In genomic region chr5:134098341-134098902, GRCm38 (mm10) we compare ENCODE assay signal across 8 mouse cellular contexts. TPM values are rescaled to one million over a fixed set of nuclear protein-coding genes. Genes with fewer than 3 reads are reported as not detected.
A peak's percentile ranks its signal among the peaks of the same experiment; 100 is the strongest.
DNase-seq lines count a peak whose midpoint lies in the region; ATAC-seq lines count a peak whose summit lies in the region.

No protein-coding gene starts in this region.

- no peaks in the 10 kb centered on the region for H3K27me3 ChIP-seq in heart, embryonic 13.5 days (replicated peaks)
- no peaks in the 10 kb centered on the region for H3K27me3 ChIP-seq in forebrain, embryonic 11.5 days (ENCODE audit: control insufficient read depth, insufficient read depth, low read length)
- H3K27me3 ChIP-seq in kidney, embryonic 15.5 days = no peaks in the 10 kb centered on the region
- no peaks in the 10 kb centered on the region for H3K27me3 ChIP-seq in midbrain, embryonic 16.5 days (ENCODE audit: control insufficient read depth, insufficient read depth, low read depth, low read length)

- peak overlapping the region; percentile 86 for H3K4me3 ChIP-seq in heart, embryonic 13.5 days
- peak overlapping the region; percentile 75 for H3K4me3 ChIP-seq in forebrain, embryonic 11.5 days (ENCODE audit: low read depth, low read length)
- H3K4me3 ChIP-seq in kidney, embryonic 15.5 days (replicated peaks) = peak overlapping the region; percentile 75
- H3K4me3 ChIP-seq in midbrain, embryonic 16.5 days (ENCODE audit: low read depth, low read length) = peak overlapping the region; percentile 89

- peaks cover 40% of the 10 kb centered on the region for H3K4me1 ChIP-seq in heart, embryonic 13.5 days
- peaks cover 8% of the 10 kb centered on the region for H3K4me1 ChIP-seq in forebrain, embryonic 11.5 days (replicated peaks; ENCODE audit: control insufficient read depth, insufficient read depth, low read length)
- H3K4me1 ChIP-seq in kidney, embryonic 15.5 days = peaks cover 40% of the 10 kb centered on the region
- H3K4me1 ChIP-seq in midbrain, embryonic 16.5 days (ENCODE audit: control insufficient read depth, insufficient read depth, low read length) = peaks cover 27% of the 10 kb centered on the region

- H3K4me2 ChIP-seq in heart, embryonic 13.5 days = peak overlapping the region; percentile 93
- H3K4me2 ChIP-seq in forebrain, embryonic 11.5 days (ENCODE audit: low read depth, low read length, severe bottlenecking) = peak overlapping the region; percentile 93
- H3K4me2 ChIP-seq in kidney, embryonic 15.5 days = peak overlapping the region; percentile 91
- H3K4me2 ChIP-seq in midbrain, embryonic 16.5 days (ENCODE audit: low read length) = peak overlapping the region; percentile 76

- no peaks in the 10 kb centered on the region for H3K36me3 ChIP-seq in heart, embryonic 13.5 days
- no peaks in the 10 kb centered on the region for H3K36me3 ChIP-seq in forebrain, embryonic 11.5 days (ENCODE audit: control insufficient read depth, insufficient read depth, low read length)
- H3K36me3 ChIP-seq in kidney, embryonic 15.5 days = no peaks in the 10 kb centered on the region
- no peaks in the 10 kb centered on the region for H3K36me3 ChIP-seq in midbrain, embryonic 16.5 days (ENCODE audit: control insufficient read depth, insufficient read depth, low read length)

- ATAC-seq in heart, embryonic 13.5 days (ENCODE audit: extremely low read depth, insufficient number of reproducible peaks, low FRiP score, low TSS enrichment) = no peak
- no peak for ATAC-seq in forebrain, embryonic 11.5 days (replicated peaks; ENCODE audit: low FRiP score)
- peak; percentile 13; the same call in 1 of the 2 replicates for ATAC-seq in kidney, embryonic 15.5 days (replicated peaks; ENCODE audit: low FRiP score)
- no peak for ATAC-seq in midbrain, embryonic 16.5 days

- H3K9ac ChIP-seq in heart, embryonic 13.5 days = peak overlapping the region; percentile 95
- H3K9ac ChIP-seq in forebrain, embryonic 11.5 days (ENCODE audit: low read length) = no peak overlapping the region; the same call in 1 of the 2 replicates
- H3K9ac ChIP-seq in kidney, embryonic 15.5 days = peak overlapping the region; percentile 74; the same call in 1 of the 2 replicates
- H3K9ac ChIP-seq in midbrain, embryonic 16.5 days (ENCODE audit: low read depth, low read length) = peak overlapping the region; percentile 90

- WGBS in heart, embryonic 13.5 days = 44% methylated on average over 13 of the region's 13 CpGs
- 47% methylated on average over 13 of the region's 13 CpGs for WGBS in forebrain, embryonic 11.5 days
- WGBS in kidney, embryonic 15.5 days = 42% methylated on average over 13 of the region's 13 CpGs
- 41% methylated on average over 13 of the region's 13 CpGs for WGBS in midbrain, embryonic 16.5 days

- DNase-seq in heart, adult 9 months (ENCODE audit: low spot score in 2 of 2) = no peak
- DNase-seq in forebrain, embryonic 11.5 days (ENCODE audit: low spot score) = no peak
- DNase-seq in layer of hippocampus, adult 11-12 months (ENCODE audit: low spot score) = no peak
- DNase-seq in ovary, postnatal 10 days (ENCODE audit: low spot score) = no peak
- DNase-seq in thymus, postnatal 14 days = no peak

- H3K9me3 ChIP-seq in heart, embryonic 13.5 days = no peaks in the 10 kb centered on the region
- no peaks in the 10 kb centered on the region for H3K9me3 ChIP-seq in forebrain, embryonic 11.5 days (ENCODE audit: control insufficient read depth, low read length)
- no peaks in the 10 kb centered on the region for H3K9me3 ChIP-seq in kidney, embryonic 15.5 days (replicated peaks)
- no peaks in the 10 kb centered on the region for H3K9me3 ChIP-seq in midbrain, embryonic 16.5 days (replicated peaks; ENCODE audit: control insufficient read depth, low read length, poor library complexity, severe bottlenecking)

- H3K27ac ChIP-seq in heart, embryonic 13.5 days (replicated peaks) = peak overlapping the region; percentile 72; the same call in 1 of the 2 replicates
- no peak overlapping the region for H3K27ac ChIP-seq in forebrain, embryonic 11.5 days (ENCODE audit: low read depth, low read length)
- peak overlapping the region; percentile 91 for H3K27ac ChIP-seq in kidney, embryonic 15.5 days
- peak overlapping the region; percentile 91; the same call in 1 of the 2 replicates for H3K27ac ChIP-seq in midbrain, embryonic 16.5 days (ENCODE audit: low read length)

RNA-seq across cellular contexts. Expression of gene Castor2, which starts 1.1 kb away (rescaled TPM):
- polyA plus RNA-seq in heart, embryonic 13.5 days (2015; fragmentation: Nextera tagmentation; extraction: Ambion mirVana) = 5.3 and 6.4 TPM in 2 replicates
- polyA plus RNA-seq in forebrain, embryonic 11.5 days (2014; fragmentation: Nextera tagmentation; extraction: Ambion mirVana) = 11.8 and 13.9 TPM in 2 replicates
- polyA plus RNA-seq in kidney, embryonic 15.5 days (2015; fragmentation: Nextera tagmentation; extraction: Ambion mirVana) = 10.2 and 12.8 TPM in 2 replicates
- 29.4 and 34.8 TPM in 2 replicates for polyA plus RNA-seq in midbrain, embryonic 16.5 days (2015; fragmentation: Nextera tagmentation; extraction: Ambion mirVana)
